Mouse (Mus musculus): ENCODE data around the gene Rpusd3.

DNA sequence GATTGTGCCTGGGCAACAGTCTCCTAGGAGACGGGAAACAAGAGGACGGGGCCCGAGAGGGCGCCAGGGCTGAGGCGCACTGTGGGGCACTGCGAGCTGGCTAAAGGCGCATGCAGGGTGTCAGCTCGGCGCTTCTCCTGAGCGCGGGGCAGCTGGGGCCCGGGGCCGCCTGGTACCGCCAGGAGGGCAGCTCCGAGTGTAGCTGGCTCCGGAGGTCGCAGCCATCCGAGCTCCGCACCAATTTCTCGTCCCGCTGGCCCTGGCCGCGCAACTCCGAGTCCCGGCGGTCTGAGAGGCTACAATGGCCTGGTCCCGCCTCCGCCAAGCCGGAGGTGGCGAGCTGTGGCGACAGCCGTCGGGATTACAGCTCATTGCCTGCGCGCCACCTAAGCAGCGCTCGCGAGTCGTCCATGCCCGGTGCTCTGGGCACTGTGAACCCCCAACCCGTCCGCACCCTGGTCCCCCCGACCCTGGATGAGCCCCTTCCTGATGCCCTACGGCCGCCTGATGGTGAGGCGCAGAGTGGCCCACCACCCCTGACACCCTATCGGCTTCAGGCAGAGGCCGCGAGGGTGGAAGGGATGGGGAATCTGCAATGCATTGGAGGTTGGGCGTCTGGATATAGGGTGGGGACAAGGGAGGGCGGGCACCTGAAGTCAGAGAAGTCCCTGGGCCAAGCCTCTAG lies 26.6 kb downstream of the Rpusd3 start:
- no peak for TF ChIP-seq USF2 (IDR thresholded peaks at IDR 0.05; ENCODE audit: borderline replicate concordance in 1 of 2, insufficient read depth in 1 of 2, low read depth in 1 of 2, low read length in 2 of 2)
- no peak for TF ChIP-seq CTCF (IDR thresholded peaks at IDR 0.05 in 2 of 3, conservative IDR thresholded peaks at IDR 0.05 in 1 of 3; ENCODE audit: control insufficient read depth in 1 of 3, insufficient read depth in 1 of 3, low read depth in 2 of 3, low read length in 3 of 3, poor library complexity in 1 of 3, severe bottlenecking in 1 of 3)
- TF ChIP-seq POLR2A (IDR thresholded peaks at IDR 0.05; ENCODE audit: control insufficient read depth in 1 of 2, insufficient read depth in 1 of 2, low read depth in 1 of 2, low read length in 2 of 2, poor library complexity in 1 of 2) = no peak
- no peak for TF ChIP-seq MAX (IDR thresholded peaks at IDR 0.05; ENCODE audit: low read length)
- TF ChIP-seq E2F4 (IDR thresholded peaks at IDR 0.05; ENCODE audit: borderline replicate concordance, low read depth, low read length) = no peak
- no peak for TF ChIP-seq EP300 (IDR thresholded peaks at IDR 0.05; ENCODE audit: low read depth in 1 of 2, low read length in 2 of 2)
- no peak for TF ChIP-seq TCF12 (IDR thresholded peaks at IDR 0.05; ENCODE audit: low read depth, low read length)
- TF ChIP-seq MAZ (IDR thresholded peaks at IDR 0.05; ENCODE audit: low read depth, low read length) = no peak
- TF ChIP-seq MEF2A (IDR thresholded peaks at IDR 0.05; ENCODE audit: extremely low read depth, insufficient replicate concordance, low read depth, low read length, poor library complexity, severe bottlenecking) = no peak
- TF ChIP-seq ZNF384 (IDR thresholded peaks at IDR 0.05; ENCODE audit: low read depth, low read length) = no peak
- no peak for TF ChIP-seq POLR2AphosphoS5 (IDR thresholded peaks at IDR 0.05; ENCODE audit: borderline replicate concordance, low read depth, low read length)
- TF ChIP-seq RAD21 (IDR thresholded peaks at IDR 0.05; ENCODE audit: low read depth, low read length) = no peak
- TF ChIP-seq SIN3A (IDR thresholded peaks at IDR 0.05; ENCODE audit: low read length) = no peak

Data from MEL (cell line).